Mouse (Mus musculus) kidney, postnatal 25 days (tissue): ENCODE data around the gene Olfr816.
"Not testable (repeated sequence)": the region's sequence is repeated elsewhere in the genome, so short reads cannot be mapped to it uniquely, and the experiment has no call there.

Source experiments
- DNase-seq, 2 experiments: peaks; one replicate each; pipeline ENCODE4 v3.0.0; 2021; ENCODE audit warnings: mixed read lengths in 2 of 2

The Olfr816 gene

DNA sequence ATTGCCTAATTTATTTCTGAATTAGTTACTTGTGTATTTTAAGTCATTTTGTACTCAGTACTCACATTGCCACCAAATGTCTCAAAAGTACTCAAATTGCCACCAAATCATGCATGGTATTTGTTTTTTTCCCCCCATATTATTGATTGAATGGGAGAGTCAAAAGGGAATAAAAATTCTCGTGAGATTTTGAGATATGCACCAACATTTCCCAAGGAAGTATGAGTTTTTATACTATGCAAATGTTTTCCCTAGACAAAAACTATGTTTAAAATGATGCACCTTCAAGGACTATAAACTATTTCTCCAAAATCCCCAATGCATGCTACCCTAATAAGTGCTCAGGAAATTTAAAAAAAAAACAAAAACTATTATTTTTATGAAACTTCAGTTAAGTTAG is at the start of gene Olfr816:
Olfr816 (minus strand) TSS at position 101 of the 400 bp plus-strand sequence.
- DNase-seq, result no peak

DNA sequence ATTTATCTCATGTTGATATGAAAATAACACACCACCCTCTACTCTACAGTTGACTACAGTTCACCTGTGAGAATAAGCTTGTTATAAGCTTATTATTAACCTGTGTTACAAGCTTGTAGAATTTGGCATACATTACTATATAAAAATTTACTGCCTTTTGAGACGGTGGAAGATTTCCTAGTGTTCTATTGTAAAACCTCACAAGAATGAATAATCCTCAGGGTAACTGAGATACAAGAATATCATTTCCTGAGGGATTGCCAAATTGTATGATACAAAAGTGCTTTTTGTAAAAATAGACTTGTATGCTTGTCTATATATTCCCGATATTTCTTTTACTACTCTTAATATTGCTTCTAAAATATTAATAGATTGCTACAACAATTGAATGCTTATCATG is 33.6 kb upstream of the Olfr816 start, which contains the start of gene Olfr818:
Olfr818 (minus strand) TSS at position 101 of the 400 bp plus-strand sequence.
- DNase-seq, result no peak

DNA sequence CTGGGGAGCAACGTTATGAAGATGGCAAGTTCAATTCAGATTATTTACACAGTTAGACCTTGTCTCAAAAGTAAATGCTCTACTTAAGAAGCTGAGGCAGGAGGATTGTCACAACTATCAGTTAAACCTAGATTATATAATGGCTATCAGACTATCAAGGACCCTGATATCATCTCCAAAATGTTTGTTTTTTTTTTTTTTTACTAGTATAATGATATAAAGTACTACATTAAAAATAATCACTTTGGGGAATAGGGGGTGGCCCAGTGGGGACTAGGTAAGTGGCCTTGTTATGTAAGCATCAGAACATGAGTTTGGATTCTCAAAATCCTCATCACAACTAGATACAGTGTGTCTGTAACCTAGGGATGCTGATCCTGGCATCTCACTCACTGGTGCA is 9.6 kb downstream of the Olfr816 start, which contains the start of gene Olfr815:
Olfr815 (minus strand) TSS at position 101 of the 400 bp plus-strand sequence.
- not testable (repeated sequence) for DNase-seq

DNA sequence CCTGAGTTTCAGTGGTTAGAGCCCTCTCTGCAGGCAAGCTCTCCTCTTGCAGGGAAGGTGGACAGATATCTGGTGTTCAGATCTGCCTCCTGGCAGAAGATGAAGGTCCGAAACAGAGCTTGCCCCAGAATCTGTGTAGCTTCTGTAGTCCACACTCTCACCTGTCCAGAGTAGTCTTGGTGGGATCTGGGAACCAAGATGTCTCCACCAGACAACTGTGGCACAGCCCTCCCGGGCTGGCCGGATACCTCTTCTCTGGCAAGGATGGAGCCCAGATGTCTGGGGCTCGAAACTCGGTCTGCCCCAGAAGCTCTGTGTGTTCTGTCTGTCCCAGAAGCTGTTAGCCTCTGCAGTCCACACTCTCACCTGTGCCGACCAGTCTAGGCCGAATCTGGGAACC is 29.5 kb downstream of the Olfr816 start:
- DNase-seq, result no peak

DNA sequence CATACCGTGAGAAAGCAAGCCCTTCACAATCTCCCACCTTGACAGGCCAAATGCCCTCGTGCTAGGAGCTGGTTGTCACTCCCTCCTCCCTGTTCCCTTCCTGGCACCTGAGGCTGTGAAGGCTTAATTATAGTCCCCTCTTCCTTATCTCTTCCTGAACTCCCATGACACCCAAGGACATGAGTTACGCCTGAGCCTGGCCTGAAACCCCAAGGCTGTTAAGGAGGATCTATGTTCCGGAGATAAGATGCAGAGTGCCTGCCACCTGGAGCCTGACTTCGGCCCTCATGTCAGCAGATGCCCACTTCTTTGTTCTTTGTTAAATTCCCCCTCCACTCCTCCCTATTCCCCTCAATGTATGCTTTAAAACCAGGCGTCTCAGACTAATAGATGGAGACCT is 29.9 kb downstream of the Olfr816 start:
- DNase-seq, result not testable (repeated sequence)

DNA sequence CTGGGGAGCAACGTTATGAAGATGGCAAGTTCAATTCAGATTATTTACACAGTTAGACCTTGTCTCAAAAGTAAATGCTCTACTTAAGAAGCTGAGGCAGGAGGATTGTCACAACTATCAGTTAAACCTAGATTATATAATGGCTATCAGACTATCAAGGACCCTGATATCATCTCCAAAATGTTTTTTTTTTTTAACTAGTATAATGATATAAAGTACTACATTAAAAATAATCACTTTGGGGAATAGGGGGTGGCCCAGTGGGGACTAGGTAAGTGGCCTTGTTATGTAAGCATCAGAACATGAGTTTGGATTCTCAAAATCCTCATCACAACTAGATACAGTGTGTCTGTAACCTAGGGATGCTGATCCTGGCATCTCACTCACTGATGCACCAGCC is 35.6 kb downstream of the Olfr816 start, which contains the start of gene Olfr814:
Olfr814 (minus strand) TSS at position 101 of the 400 bp plus-strand sequence.
- DNase-seq, result not testable (repeated sequence)
